Mouse (Mus musculus) hindbrain, embryonic 11.5 days (tissue): Measurements from ENCODE around the gene Gm10053. TPM values are rescaled to one million over a fixed set of nuclear protein-coding genes. Genes with fewer than 3 reads are reported as not detected.
A peak's percentile ranks its signal among the peaks of the same experiment; 100 is the strongest.
"Not testable (repeated sequence)": the region's sequence is repeated elsewhere in the genome, so short reads cannot be mapped to it uniquely, and the experiment has no call there.

Experiments used
- ATAC-seq: fragments of 200-750 bp; cut with Nextera tagmentation; 2 replicates; pipeline ENCODE4 v1.8.0; 2017; ENCODE audit warnings: mild to moderate bottlenecking, moderate TSS enrichment, moderate library complexity; ENCODE audit not compliant: low FRiP score
- DNase-seq: peaks from one replicate; pipeline ENCODE4 v3.0.0-alpha.2; 2015; ENCODE audit warnings: low spot score
- H3K27ac ChIP-seq: fragments of 300-500 bp; sonication (generic); 2 replicates; pipeline ENCODE4 v1.5.1; 2014; ENCODE audit warnings: mild to moderate bottlenecking, low read depth, low read length
- H3K27me3 ChIP-seq: fragments of 300-500 bp; sonication (generic); 2 replicates; pipeline ENCODE4 v1.6.1; 2014; ENCODE audit warnings: mild to moderate bottlenecking, low read length, moderate library complexity, mixed read lengths; ENCODE audit not compliant: control insufficient read depth, insufficient read depth
- H3K36me3 ChIP-seq: fragments of 300-500 bp; sonication (generic); 2 replicates; pipeline ENCODE4 v1.6.1; 2014; ENCODE audit warnings: mild to moderate bottlenecking, low read length, moderate library complexity, mixed read lengths; ENCODE audit not compliant: control insufficient read depth, insufficient read depth
- H3K4me1 ChIP-seq: fragments of 300-500 bp; sonication (generic); replicated peaks from 2 replicates; pipeline ENCODE4 v1.6.1; 2014; ENCODE audit warnings: low read length, mixed read lengths; ENCODE audit not compliant: control insufficient read depth, insufficient read depth
- H3K4me2 ChIP-seq: fragments of 300-500 bp; sonication (generic); replicated peaks from 2 replicates; pipeline ENCODE4 v1.6.1; 2014; ENCODE audit warnings: mild to moderate bottlenecking, low read depth, low read length
- H3K4me3 ChIP-seq: fragments of 300-500 bp; sonication (generic); 2 replicates; pipeline ENCODE4 v1.5.1; 2014; ENCODE audit warnings: low read depth, low read length
- H3K9ac ChIP-seq: fragments of 300-500 bp; sonication (generic); 2 replicates; pipeline ENCODE4 v1.6.1; 2014; ENCODE audit warnings: low read depth, low read length
- H3K9me3 ChIP-seq: fragments of 300-500 bp; sonication (generic); 2 replicates; pipeline ENCODE4 v1.6.1; 2016; ENCODE audit warnings: low read length; ENCODE audit not compliant: control insufficient read depth
- WGBS: fragments of 180-500 bp; shearing (Covaris S2); extraction: QIAGEN DNeasy Blood & Tissue Kit; methylation state at CpG from one replicate; pipeline ENCODE4 v1.1.7; 2014; 5-methylcytosine and 5-hydroxymethylcytosine counted together
- polyA plus RNA-seq: library from polyadenylated mRNA; unstranded; fragments of >200 nt; fragmentation: Nextera tagmentation; extraction: Ambion mirVana; gene quantifications from 2 replicates; pipeline ENCODE4 v1.2.1, GENCODE M21; 2014

The Gm10053 gene
- polyA plus RNA-seq: 244 and 258 TPM in 2 replicates

- H3K9me3 ChIP-seq, H3K27me3 ChIP-seq, H3K4me1 ChIP-seq, DNase-seq, H3K4me2 ChIP-seq, ATAC-seq, H3K9ac ChIP-seq, H3K27ac ChIP-seq, H3K36me3 ChIP-seq, H3K4me3 ChIP-seq: not testable (repeated sequence)
- 88% methylated on average over 23 of the region's 26 CpGs for WGBS
Observed at GRCm38 (mm10) chr19:24875129-24875870, at the start of gene Gm10053. Gene Gm10053, plus strand, starts transcription at chr19:24875686.

- no peak overlapping the region for H3K9ac ChIP-seq
Observed at GRCm38 (mm10) chr19:24842080-24842479, 33.4 kb upstream of the Gm10053 start.

GRCm38 (mm10) chr19:24845007-24845546 lies 30.4 kb upstream of the Gm10053 start:
- H3K9ac ChIP-seq: no peak overlapping the region
- no peaks in the 10 kb centered on the region for H3K9me3 ChIP-seq
- no peak overlapping the region for H3K4me2 ChIP-seq
- no peaks in the 10 kb centered on the region for H3K36me3 ChIP-seq
- no peak overlapping the region for H3K27ac ChIP-seq
- 46% methylated on average over 7 of the region's 7 CpGs for WGBS
- ATAC-seq: no peak
- no peak overlapping the region for H3K4me3 ChIP-seq
- H3K4me1 ChIP-seq: no peaks in the 10 kb centered on the region
- no peaks in the 10 kb centered on the region for H3K27me3 ChIP-seq
- peak; percentile 23 for DNase-seq

More at GRCm38 (mm10) chr19:24842080-24842479, 33.4 kb upstream of the Gm10053 start:
- no peak overlapping the region for H3K27ac ChIP-seq
- H3K27me3 ChIP-seq: no peaks in the 10 kb centered on the region
- no peaks in the 10 kb centered on the region for H3K4me1 ChIP-seq
- 77% methylated on average over 3 of the region's 3 CpGs for WGBS
- no peaks in the 10 kb centered on the region for H3K9me3 ChIP-seq
- no peak for DNase-seq
- no peaks in the 10 kb centered on the region for H3K36me3 ChIP-seq
- ATAC-seq: no peak
- no peak overlapping the region for H3K4me3 ChIP-seq
- no peak overlapping the region for H3K4me2 ChIP-seq

- ATAC-seq (no peak), DNase-seq (no peak)
- 56% methylated on average over 7 of the region's 7 CpGs for WGBS
- H3K36me3 ChIP-seq: no peaks in the 10 kb centered on the region
- no peaks in the 10 kb centered on the region for H3K4me1 ChIP-seq
- no peaks in the 10 kb centered on the region for H3K9me3 ChIP-seq
- H3K4me2 ChIP-seq: no peak overlapping the region
- no peak overlapping the region for H3K4me3 ChIP-seq
- no peak overlapping the region for H3K9ac ChIP-seq
- H3K27ac ChIP-seq: no peak overlapping the region
- H3K27me3 ChIP-seq: no peaks in the 10 kb centered on the region
Observed at GRCm38 (mm10) chr19:24848345-24848744, 27.1 kb upstream of the Gm10053 start.

- H3K36me3 ChIP-seq: no peaks in the 10 kb centered on the region
- no peaks in the 10 kb centered on the region for H3K9me3 ChIP-seq
- H3K9ac ChIP-seq: no peak overlapping the region
- no peak overlapping the region for H3K27ac ChIP-seq
- H3K4me3 ChIP-seq: no peak overlapping the region
- 79% methylated on average over 2 of the region's 2 CpGs for WGBS
- no peak overlapping the region for H3K4me2 ChIP-seq
- no peaks in the 10 kb centered on the region for H3K27me3 ChIP-seq
- no peaks in the 10 kb centered on the region for H3K4me1 ChIP-seq
- ATAC-seq (no peak), DNase-seq (no peak)
Observed at GRCm38 (mm10) chr19:24848844-24849243, 26.6 kb upstream of the Gm10053 start.

GRCm38 (mm10) chr19:24851456-24852315 lies 23.8 kb upstream of the Gm10053 start:
- no peak overlapping the region for H3K4me2 ChIP-seq
- no peak overlapping the region for H3K27ac ChIP-seq
- no peak for ATAC-seq
- no peaks in the 10 kb centered on the region for H3K4me1 ChIP-seq
- no peaks in the 10 kb centered on the region for H3K36me3 ChIP-seq
- WGBS: 90% methylated on average over 21 of the region's 21 CpGs
- no peak for DNase-seq
- no peaks in the 10 kb centered on the region for H3K27me3 ChIP-seq
- H3K9ac ChIP-seq: no peak overlapping the region
- no peak overlapping the region for H3K4me3 ChIP-seq
- no peaks in the 10 kb centered on the region for H3K9me3 ChIP-seq

DNA sequence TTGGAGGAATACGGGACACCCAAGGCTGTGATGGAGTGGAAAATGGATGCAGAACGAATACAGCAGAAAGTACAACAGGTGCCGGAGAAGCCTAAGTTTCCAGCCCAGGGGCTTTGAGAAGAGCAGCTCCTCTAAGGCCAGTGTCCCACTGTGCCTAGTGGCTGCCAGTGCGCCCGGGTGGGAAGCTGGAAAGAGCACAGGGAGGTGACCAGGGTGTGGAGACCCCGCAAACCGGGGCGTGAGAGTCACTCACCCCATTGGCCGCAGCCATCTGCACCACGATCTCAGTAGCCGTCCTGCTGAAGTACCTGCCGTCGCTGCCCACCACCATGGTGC lies 14.2 kb upstream of the Gm10053 start:
- Histone ChIP-seq H3K4me1 (no peaks in the 10 kb centered on the region), H3K9ac (peak overlapping the region; percentile 45), H3K36me3 (no peaks in the 10 kb centered on the region), H3K4me2 (peak overlapping the region; percentile 85), H3K9me3 (no peaks in the 10 kb centered on the region), H3K27ac (no peak overlapping the region), H3K27me3 (peaks cover 13% of the 10 kb centered on the region), H3K4me3 (peak overlapping the region; percentile 36)
- ATAC-seq (no peak), DNase-seq (no peak)
- WGBS: 19% methylated on average over 13 of the region's 13 CpGs

DNA sequence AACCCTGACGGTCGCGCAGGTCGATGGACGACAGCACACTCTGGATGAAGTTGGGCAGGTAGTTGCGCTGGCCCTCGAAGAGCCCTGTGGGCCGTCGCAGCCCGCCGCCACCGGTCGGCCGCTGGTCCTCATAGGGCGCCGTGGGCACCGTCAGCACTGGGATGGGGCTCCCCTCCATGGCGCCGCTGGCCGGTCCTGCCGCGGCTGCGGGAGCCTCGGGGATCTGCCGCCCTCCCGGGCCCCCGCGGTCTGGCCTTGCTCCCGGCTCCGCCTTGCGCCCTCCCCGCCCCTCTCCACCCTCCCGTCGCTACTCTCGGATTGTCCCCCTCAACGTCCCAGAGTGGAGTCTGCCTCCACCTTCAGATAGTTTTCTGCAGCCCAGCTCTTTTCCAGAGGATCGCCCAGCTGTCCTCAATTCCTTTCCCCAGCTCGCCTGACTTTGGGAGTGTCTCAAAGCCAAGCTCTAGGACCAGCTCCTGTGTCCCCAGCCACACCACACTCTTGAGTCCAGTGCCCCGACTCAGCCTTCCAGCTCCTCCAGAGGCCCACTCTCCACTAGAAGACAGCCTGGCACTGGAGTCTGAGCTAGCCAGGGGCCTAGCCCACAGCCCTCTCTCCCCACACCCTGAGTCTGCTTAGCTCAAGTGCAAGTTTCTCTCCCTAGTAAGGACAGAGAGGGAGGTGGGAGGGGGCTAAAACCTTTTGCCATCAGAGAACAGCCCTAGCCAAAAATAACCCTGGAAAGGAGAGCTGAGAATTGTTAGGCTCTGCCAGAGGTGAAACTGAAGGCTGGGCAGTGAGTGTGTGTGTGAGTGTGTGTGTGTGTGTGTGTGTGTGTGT lies 13.7 kb upstream of the Gm10053 start, which contains the start of gene Pgm5:
Gene Pgm5 (minus strand): TSS at position 244 of the 840 bp plus-strand sequence.
- Histone ChIP-seq H3K36me3 (no peaks in the 10 kb centered on the region), H3K4me3 (peak within 1 kb of the TSS; percentile 36), H3K9ac (peak within 1 kb of the TSS; percentile 45), H3K4me1 (no peaks in the 10 kb centered on the region), H3K4me2 (peak within 1 kb of the TSS; percentile 85), H3K27ac (no peak within 1 kb of the TSS), H3K27me3 (peaks cover 13% of the 10 kb centered on the region), H3K9me3 (no peaks in the 10 kb centered on the region)
- WGBS: 2% methylated on average over 25 of the region's 39 CpGs
- DNase-seq: peak; percentile 50
- ATAC-seq: no peak
